Mouse (Mus musculus) splenic B cell, adult 2 months (primary cell): ENCODE results near the gene Chaf1b.

Source experiments
- DNase-seq: peaks from one replicate; pipeline ENCODE4 v3.0.0-alpha.2; 2011; ENCODE audit warnings: low read depth, low spot score
- H3K27me3 ChIP-seq: 2 replicates; pipeline ENCODE4 v1.6.1; 2012; ENCODE audit warnings: mild to moderate bottlenecking, low read length, moderate library complexity, mixed read lengths; ENCODE audit not compliant: control insufficient read depth, poor library complexity, insufficient read depth, severe bottlenecking
- H3K36me3 ChIP-seq: 2 replicates; pipeline ENCODE4 v1.6.1; 2012; ENCODE audit warnings: mild to moderate bottlenecking, low read length, moderate library complexity, mixed read lengths; ENCODE audit not compliant: control insufficient read depth, poor library complexity, insufficient read depth, severe bottlenecking

Chaf1b gene

GRCm38 (mm10) chr16:93922835-93923389, 39.2 kb downstream of the Chaf1b start:
- H3K36me3 ChIP-seq = no peaks in the 10 kb centered on the region
- DNase-seq = no peak
- H3K27me3 ChIP-seq = no peaks in the 10 kb centered on the region

DNA sequence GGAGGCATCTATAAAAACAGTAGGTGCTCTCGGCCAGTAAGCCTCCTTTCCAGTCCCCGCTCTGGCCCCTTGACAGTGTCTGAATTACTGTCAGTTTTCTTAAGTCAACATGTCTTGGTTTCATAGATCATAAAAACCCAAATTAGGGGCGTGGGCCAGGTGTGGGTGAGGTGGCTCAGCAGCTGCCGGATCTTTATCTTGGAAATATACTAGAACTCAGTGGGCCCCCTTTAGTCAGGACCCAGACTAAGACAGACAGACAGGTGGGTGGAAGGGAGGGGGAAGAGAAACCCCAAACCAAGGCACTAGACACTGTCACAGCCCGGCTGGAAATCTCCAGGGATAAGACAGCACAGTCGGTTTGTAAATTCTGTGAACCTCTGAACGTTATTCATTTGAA, 40.1 kb downstream of the Chaf1b start:
- no peaks in the 10 kb centered on the region for H3K27me3 ChIP-seq
- no peaks in the 10 kb centered on the region for H3K36me3 ChIP-seq
- DNase-seq = no peak

DNA sequence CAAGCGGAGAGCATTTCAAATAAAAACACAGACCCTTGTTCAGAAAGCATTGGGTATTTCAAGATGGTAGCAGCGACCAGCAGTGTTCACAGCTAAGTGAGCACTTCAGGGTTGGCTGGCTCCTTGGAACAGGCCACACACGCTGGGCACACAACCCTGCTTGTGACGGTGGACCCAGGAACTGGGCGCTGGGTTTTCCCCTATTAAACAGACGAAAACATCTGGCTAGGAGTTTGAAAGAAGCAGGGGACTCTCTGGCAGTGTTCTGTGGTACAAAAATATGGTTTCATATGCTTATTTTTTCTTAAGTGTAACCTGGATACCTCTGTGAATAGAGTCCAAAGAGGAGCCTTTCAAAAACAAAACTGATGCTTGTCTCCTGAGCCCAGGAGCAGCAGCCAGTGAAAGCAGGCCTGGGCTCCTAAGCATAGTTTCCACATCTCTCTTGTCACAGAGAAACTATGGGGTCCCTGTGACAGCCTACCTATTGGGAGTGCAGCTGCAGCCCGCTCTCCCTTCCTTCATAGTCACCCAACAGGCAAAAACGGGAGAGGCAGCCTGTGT, 42.1 kb downstream of the Chaf1b start:
- DNase-seq = no peak
- no peaks in the 10 kb centered on the region for H3K36me3 ChIP-seq
- H3K27me3 ChIP-seq = no peaks in the 10 kb centered on the region

DNA sequence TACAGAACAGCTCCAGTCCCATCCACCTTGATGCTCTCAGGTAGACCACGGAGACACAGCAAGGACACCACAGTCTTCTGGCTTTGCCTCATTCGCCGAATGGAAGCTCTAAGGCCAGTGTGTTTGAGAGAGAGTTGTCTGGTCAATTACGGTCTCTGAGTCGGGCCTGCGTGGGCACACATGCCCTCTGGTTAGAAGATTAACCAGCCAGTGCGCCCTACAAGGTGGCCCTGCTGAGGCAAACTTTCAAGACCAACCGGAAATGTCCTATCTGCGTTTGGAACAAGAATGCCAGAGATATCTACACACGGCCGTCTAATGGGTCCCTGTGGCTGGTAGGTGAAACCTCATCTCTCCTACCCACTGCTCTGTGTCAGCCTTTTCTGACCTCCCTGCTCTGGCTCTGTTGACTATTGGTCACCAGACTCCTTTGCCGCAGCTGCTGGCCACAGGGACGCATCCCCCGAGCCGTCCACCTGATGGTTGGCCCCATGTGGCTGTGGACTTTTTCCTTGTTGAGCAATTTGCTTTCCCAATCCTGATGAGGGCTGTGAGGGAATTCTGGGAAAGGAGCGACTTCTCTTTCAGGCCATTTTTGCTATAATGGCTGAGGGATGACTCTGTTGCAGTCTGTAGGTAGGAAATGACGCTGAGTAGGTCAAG, 45.8 kb downstream of the Chaf1b start:
- Histone ChIP-seq H3K36me3 (no peaks in the 10 kb centered on the region), H3K27me3 (no peaks in the 10 kb centered on the region)
- DNase-seq = no peak

DNA sequence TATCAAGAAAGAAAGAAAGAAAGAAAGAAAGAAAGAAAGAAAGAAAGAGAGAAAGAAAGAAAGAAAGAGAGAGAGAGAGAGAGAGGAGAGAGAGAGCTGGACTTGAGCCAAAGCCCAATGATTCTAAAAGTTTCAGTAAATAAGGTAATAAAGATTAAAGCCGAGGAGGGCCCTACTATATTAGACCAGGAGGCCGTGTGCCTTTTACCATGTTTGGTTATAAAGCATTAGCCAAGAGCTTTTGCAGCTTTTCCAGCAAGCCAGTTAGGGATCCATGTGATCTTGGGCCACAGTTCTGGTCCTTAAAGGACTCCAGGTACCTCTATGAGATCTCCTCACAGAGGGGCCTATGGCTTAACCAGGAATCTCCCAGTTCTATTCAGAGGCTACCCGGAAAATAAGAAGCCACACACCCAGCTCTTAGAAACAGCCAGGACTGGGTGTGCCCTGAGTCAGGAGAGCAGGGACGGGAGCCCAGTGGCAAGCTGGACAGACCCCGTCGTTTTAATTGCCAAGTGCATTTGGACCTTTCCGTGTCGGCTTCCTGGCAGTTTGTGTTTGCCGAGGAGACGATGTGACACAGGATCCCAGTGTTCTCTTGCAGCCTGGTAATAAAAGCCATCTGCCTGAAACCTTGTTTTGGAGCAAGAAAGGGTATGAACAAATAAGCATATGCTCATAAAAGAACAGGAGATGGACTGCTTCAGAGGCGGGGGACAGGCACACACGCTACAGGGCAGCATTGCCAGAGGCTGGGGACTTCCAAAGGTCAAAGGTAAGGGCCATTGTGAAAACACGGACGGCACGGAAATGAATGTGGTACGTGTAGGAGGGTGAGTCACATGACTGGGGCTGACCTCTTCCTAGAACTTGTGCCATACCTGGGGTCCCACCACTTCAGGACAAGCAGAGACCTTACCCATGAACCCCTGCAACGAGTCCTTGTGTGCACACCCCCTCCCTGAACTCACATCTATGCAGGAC, 48.8 kb downstream of the Chaf1b start:
- H3K36me3 ChIP-seq = no peaks in the 10 kb centered on the region
- DNase-seq = no peak
- no peaks in the 10 kb centered on the region for H3K27me3 ChIP-seq

- Histone ChIP-seq H3K27me3 (no peaks in the 10 kb centered on the region), H3K36me3 (no peaks in the 10 kb centered on the region)
- DNase-seq = no peak
Measured at GRCm38 (mm10) chr16:93934588-93934987, 50.9 kb downstream of the Chaf1b start.

GRCm38 (mm10) chr16:93935009-93935408, 51.3 kb downstream of the Chaf1b start:
- DNase-seq = peak; percentile 67
- Histone ChIP-seq H3K27me3 (no peaks in the 10 kb centered on the region), H3K36me3 (no peaks in the 10 kb centered on the region)

DNA sequence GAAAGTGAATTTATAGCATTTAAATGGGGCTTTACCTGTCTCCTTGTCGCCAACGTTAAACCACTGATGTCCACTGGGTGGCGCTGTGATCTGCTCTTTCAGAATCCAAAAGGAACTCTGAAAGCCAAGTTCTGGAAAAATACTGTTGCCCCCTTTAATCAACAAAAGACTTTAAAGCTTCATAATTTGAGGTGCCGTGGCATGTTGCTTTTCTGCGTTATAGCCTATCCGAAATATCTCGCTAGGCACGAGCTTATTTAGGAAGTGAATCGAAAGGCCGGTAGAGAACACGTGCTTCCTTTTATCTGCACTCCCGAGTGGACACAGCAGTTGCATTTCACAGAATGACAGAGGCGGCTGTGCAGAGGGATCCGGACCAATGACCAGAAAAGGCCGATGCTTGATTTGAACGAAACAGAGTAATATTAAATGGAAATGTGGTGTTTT, 54.7 kb downstream of the Chaf1b start:
- no peaks in the 10 kb centered on the region for H3K36me3 ChIP-seq
- H3K27me3 ChIP-seq = no peaks in the 10 kb centered on the region
- DNase-seq = peak; percentile 79

DNA sequence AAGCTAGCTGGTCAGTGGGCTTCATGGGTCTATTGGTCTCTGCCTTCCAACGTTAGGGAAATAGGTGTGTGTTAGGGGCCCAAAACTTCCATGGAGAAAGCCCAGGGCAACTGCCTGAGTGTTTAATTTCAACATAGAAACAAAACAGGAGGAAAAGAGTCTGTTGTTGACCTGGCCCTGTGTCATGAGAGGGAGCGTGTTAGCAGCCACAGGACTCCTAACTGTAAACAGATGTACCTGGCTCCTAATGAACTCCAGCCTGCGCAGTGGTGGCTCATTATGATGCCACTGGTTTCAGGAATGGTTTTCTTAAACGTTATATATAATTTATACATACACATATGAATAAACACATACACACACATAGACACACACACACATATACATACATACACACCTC, 56.3 kb downstream of the Chaf1b start:
- H3K27me3 ChIP-seq = no peaks in the 10 kb centered on the region
- no peak for DNase-seq
- H3K36me3 ChIP-seq = no peaks in the 10 kb centered on the region

DNA sequence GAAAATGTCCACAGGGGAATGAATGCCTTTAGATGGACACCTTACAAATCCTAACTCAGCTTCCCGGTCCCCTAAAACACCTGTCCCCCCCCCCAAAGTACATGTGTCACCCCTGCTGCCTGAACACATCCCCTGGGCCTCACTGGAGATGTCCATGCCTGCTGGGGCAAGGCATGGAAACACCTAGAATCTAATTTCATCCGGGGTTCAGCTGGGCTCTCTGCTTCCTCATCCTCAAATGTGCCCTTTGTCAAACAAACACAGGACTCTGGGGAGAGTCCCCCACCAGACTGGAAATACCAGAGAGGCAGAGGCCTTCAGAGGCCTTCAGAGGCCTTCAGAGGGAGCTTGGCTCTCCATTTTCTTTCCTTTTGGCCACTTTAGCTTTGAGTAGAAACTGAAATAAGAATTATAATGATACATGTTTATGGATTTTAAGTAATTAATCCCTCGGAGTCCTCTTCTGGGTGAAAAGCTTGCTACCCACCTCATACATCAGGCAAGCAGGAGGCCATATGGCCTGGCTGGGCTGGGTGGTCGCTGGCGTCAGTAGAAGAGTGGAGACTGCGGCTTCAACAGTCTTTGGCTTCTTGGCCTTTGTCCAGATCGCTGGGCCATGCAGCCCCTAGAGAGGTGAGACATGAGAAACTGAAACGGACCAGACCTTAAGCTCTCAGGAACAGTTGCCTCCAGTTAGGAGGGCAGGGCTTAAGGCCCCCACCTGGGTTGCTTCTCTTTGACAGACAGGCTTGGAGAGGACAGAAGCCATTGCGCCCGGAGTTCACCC, 58.3 kb downstream of the Chaf1b start:
- no peaks in the 10 kb centered on the region for H3K27me3 ChIP-seq

DNA sequence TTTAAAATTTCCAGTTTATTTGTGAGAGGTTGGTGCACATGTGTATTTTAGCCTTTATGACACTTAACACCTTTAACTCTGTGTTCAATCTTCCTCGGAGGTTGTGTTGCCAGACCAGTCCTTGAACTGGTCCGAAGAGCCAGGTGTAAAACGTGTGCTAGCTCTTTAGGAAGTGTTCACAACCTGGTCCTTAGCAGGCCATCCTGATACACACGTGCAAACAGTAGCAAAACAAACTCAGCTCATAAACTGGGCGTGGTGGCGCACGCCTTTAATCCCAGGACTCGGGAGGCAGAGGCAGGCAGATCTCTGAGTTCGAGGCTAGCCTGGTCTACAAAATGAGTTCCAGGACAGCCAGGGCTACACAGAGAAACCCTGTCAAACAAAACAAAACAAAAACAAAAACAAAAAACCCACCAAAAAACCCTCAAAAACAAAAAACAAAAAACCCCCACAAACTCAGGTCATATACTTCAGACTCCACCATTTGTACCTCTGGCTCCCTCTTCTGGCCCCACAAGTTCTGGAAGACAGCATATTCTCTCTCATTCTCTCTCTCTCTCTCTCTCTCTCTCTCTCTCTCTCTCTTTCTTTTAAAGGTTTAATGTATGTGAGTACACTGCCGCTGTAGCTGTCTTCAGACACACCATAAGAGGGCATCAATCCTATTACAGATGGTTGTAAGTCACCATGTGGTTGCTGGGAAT, 59.2 kb downstream of the Chaf1b start:
- H3K27me3 ChIP-seq = no peaks in the 10 kb centered on the region
- no peaks in the 10 kb centered on the region for H3K36me3 ChIP-seq
- peak; percentile 36 for DNase-seq

More for the DNA sequence above, 58.3 kb downstream of the Chaf1b start:
- peak; percentile 47 for DNase-seq
- H3K36me3 ChIP-seq = no peaks in the 10 kb centered on the region

DNA sequence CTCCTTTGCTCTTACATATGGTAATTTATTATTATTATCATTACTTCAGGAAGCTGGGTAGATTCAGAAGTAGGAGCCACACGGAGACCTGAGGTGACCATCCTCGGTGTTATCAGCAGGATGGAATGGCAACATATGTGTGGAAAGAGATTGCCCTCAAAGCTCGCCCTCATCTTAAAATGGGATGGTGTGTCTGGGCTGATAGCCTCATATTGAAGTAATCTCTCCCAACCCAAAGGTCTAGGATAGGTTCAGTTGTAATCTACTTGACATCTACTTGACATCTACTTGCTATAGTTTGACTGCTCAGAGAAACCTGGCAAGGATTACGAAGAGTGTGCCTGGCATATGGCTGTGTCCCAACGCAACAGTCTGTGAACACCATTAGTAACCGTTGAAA, 60.6 kb downstream of the Chaf1b start:
- Histone ChIP-seq H3K27me3 (no peaks in the 10 kb centered on the region), H3K36me3 (no peaks in the 10 kb centered on the region)
- DNase-seq = no peak

DNA sequence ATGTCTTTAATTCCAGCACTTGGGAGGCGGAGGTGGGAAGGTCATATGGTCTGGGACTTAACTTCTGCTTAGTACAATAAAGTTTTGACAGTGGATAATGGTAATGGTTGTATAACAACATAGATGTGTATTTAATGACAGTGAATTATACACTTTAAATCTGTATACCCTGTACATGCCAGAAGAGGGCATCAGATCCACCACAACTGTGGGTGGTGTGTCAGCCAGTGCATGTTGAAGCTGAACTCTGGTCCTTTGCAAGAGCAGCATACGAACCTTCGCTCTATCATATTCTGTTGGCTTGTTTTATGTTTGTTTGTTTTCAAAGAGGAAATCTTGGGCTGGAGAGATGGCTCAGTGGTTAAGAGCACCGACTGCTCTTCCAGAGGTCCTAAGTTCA, 63.7 kb downstream of the Chaf1b start:
- DNase-seq = no peak
- Histone ChIP-seq H3K36me3 (no peaks in the 10 kb centered on the region), H3K27me3 (no peaks in the 10 kb centered on the region)
